Mouse (Mus musculus) heart, embryonic 10.5 days (tissue): ENCODE results near the gene Prpf3. TPM values are rescaled to one million over a fixed set of nuclear protein-coding genes. Genes with fewer than 3 reads are reported as not detected.
A peak's percentile ranks its signal among the peaks of the same experiment; 100 is the strongest.
"Not testable (repeated sequence)": the region's sequence is repeated elsewhere in the genome, so short reads cannot be mapped to it uniquely, and the experiment has no call there.

ENCODE experiments used
- DNase-seq: peaks from one replicate; pipeline ENCODE4 v3.0.0-alpha.2; 2017; ENCODE audit warnings: low spot score
- H3K27ac ChIP-seq: fragments of 300-500 bp; sonication (generic); 2 replicates; pipeline ENCODE4 v1.5.1; 2016; ENCODE audit warnings: mild to moderate bottlenecking
- H3K27me3 ChIP-seq: fragments of 300-500 bp; sonication (generic); 2 replicates; pipeline ENCODE4 v1.6.1; 2016; ENCODE audit warnings: mild to moderate bottlenecking; ENCODE audit not compliant: poor library complexity, insufficient read depth, severe bottlenecking
- H3K36me3 ChIP-seq: fragments of 300-500 bp; sonication (generic); 2 replicates; pipeline ENCODE4 v1.6.1; 2016; ENCODE audit warnings: mild to moderate bottlenecking, moderate library complexity
- H3K4me1 ChIP-seq: fragments of 300-500 bp; sonication (generic); 2 replicates; pipeline ENCODE4 v1.6.1; 2016; ENCODE audit warnings: mild to moderate bottlenecking
- H3K4me3 ChIP-seq: fragments of 300-500 bp; sonication (generic); 2 replicates; pipeline ENCODE4 v1.5.1; 2016; ENCODE audit warnings: mild to moderate bottlenecking, moderate library complexity
- H3K9me3 ChIP-seq: fragments of 300-500 bp; sonication (generic); 2 replicates; pipeline ENCODE4 v1.6.1; 2016; ENCODE audit warnings: mild to moderate bottlenecking, moderate library complexity
- WGBS: fragments of 180-500 bp; shearing (Covaris S2); methylation state at CpG from one replicate; pipeline ENCODE4 v1.1.7; 2016; 5-methylcytosine and 5-hydroxymethylcytosine counted together
- polyA plus RNA-seq: library from polyadenylated mRNA; unstranded; fragments of >200 nt; fragmentation: Nextera tagmentation; extraction: Ambion mirVana; gene quantifications from 2 replicates; pipeline ENCODE4 v1.2.1, GENCODE M21; 2016

Gene Prpf3
- 40.4 and 55.1 TPM in 2 replicates for polyA plus RNA-seq

DNA sequence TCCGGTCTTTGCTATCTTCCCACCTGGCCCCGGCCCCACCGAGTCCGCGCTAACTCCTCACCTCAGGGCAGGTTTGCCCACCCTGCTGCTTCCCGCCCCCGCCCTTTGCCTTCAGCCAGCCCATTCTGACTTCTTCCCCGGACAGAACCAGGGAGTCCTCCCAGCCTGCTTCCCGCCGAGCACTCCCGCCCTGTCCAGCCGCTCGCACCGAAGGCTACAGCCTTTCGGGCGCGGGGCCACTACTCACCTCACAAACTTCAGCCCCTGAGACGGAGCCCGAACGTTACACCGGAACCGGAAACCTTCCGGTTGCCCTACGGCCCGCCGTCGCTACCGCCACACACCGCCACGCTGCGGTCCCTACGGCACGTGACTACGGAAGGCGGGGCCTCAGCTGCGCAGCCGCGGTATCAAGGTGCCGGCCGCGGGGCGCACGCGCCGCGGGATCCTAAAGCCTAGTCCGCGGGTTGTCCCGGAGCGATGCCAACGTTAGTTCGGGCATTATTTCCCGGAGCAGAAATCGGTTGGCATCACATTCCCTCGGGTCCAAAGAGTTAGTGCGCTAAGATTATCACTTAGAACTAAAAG, at the start of gene Prpf3:
TSS of gene Prpf3 (minus strand) at position 384 of the 588 bp plus-strand sequence.
- DNase-seq = peak; percentile 96
- Histone ChIP-seq H3K4me3 (peak within 1 kb of the TSS; percentile 85), H3K27me3 (no peaks in the 10 kb centered on the region), H3K27ac (peak within 1 kb of the TSS; percentile 89), H3K36me3 (peaks cover 30% of the 10 kb centered on the region), H3K4me1 (peaks cover 10% of the 10 kb centered on the region), H3K9me3 (no peaks in the 10 kb centered on the region)
- under 1% methylated on average over 56 of the region's 56 CpGs for WGBS

DNA sequence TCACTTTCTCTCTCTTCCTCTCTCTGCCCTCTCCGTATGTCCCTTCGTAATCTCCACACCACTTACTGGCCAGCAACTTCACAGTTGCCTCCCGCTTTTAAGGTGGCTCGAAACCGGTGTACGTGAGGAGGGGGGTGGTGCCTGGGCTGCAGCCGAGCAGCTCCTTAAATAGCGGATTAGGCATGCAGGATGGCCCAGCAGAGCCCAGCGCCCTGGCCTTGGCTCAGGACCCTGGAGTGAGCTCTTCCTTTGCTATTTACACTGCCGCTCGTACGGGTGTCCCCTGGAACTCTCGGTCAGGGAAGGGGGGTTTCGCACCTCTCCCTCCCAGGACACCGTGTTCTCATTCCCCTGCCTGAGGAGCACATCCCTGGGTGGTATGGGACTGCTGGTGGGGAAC, 48.9 kb upstream of the Prpf3 start, which contains the start of gene Car14:
TSS of gene Car14 (minus strand) at position 124 of the 400 bp plus-strand sequence.
- peak within 1 kb of the TSS; percentile 88 for H3K27ac ChIP-seq
- peak within 1 kb of the TSS; percentile 65 for H3K4me3 ChIP-seq
- H3K36me3 ChIP-seq = peaks cover 6% of the 10 kb centered on the region; the same call in 1 of the 2 replicates
- DNase-seq = no peak
- H3K4me1 ChIP-seq = peaks cover 55% of the 10 kb centered on the region
- no peaks in the 10 kb centered on the region for H3K9me3 ChIP-seq
- 0% methylated on average over 15 of the region's 15 CpGs for WGBS
- H3K27me3 ChIP-seq = no peaks in the 10 kb centered on the region

DNA sequence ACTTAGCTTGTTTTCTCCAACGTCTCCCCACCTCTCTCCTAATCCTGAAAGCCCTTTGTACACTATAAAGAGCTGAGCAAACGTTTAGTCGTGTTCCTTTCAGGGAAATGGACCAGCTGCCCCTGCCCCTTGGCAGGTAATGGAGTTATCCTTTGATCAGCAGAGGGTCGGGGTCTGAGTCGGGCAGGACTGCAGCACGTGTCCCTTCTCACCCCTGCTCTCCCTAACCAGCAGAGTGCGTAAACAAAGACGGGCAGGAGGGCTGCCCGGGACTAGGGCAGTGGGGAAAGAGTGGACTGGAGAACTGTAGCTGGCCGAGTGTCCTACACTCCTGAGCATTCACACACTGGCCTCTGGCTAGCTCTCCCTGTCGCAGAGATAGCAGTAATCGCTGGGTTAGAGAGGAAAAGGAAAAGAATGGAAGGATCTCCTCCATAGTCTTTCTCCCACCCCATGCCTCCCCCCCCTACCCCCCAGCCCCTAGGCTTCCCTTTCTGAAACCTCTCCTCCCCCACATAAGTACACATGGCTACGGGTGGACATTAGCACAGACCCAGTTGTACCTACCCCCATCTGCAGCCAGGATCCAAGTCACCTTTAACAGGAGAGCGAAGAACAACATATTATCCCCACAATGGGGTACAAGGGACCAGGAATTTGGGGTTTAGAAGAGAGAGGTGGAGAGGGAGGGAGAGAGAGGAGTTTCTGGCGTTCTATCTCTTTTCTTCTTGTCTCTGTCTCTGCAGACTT, 48.2 kb upstream of the Prpf3 start:
- no peak for DNase-seq
- H3K36me3 ChIP-seq = peaks cover 12% of the 10 kb centered on the region; the same call in 1 of the 2 replicates
- under 1% methylated on average over 15 of the region's 15 CpGs for WGBS
- H3K4me3 ChIP-seq = peak overlapping the region; percentile 65
- H3K4me1 ChIP-seq = peaks cover 55% of the 10 kb centered on the region
- peak overlapping the region; percentile 88 for H3K27ac ChIP-seq
- H3K27me3 ChIP-seq = no peaks in the 10 kb centered on the region
- no peaks in the 10 kb centered on the region for H3K9me3 ChIP-seq

DNA sequence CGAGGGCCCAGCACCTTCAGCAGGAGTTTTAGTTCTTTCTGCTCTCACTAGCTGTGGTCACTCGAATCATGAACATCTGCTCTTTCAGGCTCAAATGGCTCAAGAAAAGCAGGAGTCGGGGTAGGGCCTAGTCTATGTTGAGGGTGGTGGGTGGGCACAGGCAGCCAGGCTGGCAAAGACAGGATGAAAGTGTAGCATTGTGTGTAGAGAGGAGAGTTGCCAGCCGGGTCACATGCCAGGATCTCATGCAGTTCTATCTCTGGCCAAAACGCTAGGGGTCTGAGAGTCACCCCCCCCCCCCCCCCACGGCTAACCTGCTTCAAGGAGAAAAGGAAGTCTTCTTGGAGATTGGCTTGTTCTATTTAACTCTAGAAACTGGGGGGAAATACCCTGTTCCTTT, 47.0 kb upstream of the Prpf3 start:
- Histone ChIP-seq H3K27ac (peak overlapping the region; percentile 73), H3K9me3 (no peaks in the 10 kb centered on the region), H3K36me3 (peaks cover 22% of the 10 kb centered on the region), H3K4me3 (peak overlapping the region; percentile 65), H3K4me1 (peaks cover 55% of the 10 kb centered on the region), H3K27me3 (no peaks in the 10 kb centered on the region)
- 36% methylated on average over 6 of the region's 6 CpGs for WGBS
- no peak for DNase-seq

DNA sequence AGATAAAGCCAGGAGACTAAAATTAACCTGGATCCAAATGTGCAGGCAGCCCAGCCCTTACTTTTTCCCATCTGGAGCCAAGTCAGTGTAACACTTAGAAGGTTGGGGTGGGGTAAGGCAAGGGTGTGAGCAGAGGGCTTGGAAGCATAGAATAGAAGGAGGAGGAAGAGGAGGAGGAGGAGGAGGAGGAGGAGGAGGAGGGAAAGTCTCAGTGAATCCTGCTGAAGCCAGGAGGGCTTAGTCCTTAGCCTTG, 46.6 kb upstream of the Prpf3 start:
- H3K4me3 ChIP-seq = peak overlapping the region; percentile 65
- peaks cover 22% of the 10 kb centered on the region for H3K36me3 ChIP-seq
- H3K27me3 ChIP-seq = no peaks in the 10 kb centered on the region
- peaks cover 55% of the 10 kb centered on the region for H3K4me1 ChIP-seq
- no peak for DNase-seq
- no peaks in the 10 kb centered on the region for H3K9me3 ChIP-seq
- peak overlapping the region; percentile 73 for H3K27ac ChIP-seq

DNA sequence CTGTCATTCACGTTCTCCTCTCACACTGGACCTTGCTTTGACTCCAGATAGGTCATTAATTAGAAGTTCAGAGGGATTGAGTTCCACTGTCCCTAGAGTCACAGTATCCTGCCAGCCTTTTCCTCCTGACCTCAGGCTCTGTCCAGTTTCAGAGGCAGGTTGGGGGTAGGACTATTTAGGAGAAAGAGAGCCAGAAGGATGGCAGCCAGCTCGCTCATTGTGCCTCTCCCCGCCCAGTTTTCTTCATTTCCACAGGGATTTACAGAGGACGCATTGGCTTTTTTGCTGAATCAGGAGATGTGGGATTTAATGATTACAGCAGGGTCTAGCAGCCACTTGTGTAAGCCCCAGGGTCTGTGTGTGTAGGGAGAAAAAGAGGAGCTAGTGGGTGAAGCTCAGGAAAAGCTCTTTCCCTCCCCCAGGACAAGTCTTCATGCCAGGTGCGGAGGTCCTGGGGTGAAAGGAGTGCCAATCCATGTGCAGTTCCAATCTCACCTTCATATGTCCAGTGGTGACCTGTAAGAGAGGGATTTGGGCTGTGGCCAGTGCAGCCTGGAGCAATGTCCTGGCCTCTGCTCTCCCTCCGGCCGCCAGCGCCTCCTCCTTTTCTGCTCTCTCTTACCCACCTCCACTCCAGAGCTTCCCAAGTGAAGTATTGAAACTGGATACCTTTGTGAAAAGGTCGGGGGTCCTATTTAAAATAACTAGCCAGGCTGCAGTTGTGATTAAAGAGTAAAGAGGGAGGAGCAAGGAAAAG, 46.1 kb upstream of the Prpf3 start:
- Histone ChIP-seq H3K36me3 (peaks cover 22% of the 10 kb centered on the region), H3K4me1 (peaks cover 52% of the 10 kb centered on the region), H3K27me3 (no peaks in the 10 kb centered on the region), H3K27ac (peak overlapping the region; percentile 73), H3K9me3 (no peaks in the 10 kb centered on the region), H3K4me3 (peak overlapping the region; percentile 65)
- 58% methylated on average over 9 of the region's 9 CpGs for WGBS
- no peak for DNase-seq

DNA sequence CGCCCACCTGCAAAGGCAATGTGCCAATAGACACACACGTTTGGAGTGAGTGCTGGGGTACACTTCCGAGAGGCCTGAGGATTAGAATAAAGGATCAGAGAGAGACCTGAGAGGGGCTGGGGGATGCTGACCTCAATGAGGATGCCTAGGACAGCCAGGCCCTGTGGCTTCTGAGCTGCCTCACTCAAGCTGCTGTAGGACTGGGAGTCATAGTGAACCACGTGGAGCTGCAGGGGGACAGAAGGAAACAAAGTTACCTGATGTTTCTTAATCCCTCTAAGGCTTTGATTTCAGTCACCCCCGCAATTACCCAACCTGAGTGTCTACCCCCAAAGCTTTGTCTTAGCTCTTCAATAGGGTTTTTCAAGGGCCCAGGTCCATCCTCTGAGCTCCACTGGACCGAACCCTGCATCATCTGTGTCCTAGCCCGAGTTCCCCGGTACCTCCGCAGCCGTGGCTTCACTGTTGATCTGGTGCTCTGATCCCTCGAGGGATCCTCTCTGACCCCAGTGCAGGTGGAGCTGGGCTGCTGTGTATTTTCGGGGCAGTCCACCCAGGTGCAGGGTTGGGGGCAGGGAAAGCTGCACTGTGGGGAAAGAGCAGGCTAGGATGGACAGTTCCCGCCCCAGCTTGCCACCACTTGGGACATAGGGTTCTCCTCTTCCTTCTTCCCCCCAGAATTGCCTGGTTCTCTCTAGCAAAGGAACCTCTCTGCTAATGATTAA, 44.3 kb upstream of the Prpf3 start:
- no peak for DNase-seq
- H3K4me3 ChIP-seq = no peak overlapping the region
- no peaks in the 10 kb centered on the region for H3K9me3 ChIP-seq
- WGBS = 76% methylated on average over 13 of the region's 13 CpGs
- no peaks in the 10 kb centered on the region for H3K27me3 ChIP-seq
- peaks cover 43% of the 10 kb centered on the region for H3K4me1 ChIP-seq
- H3K27ac ChIP-seq = no peak overlapping the region
- H3K36me3 ChIP-seq = peaks cover 27% of the 10 kb centered on the region

DNA sequence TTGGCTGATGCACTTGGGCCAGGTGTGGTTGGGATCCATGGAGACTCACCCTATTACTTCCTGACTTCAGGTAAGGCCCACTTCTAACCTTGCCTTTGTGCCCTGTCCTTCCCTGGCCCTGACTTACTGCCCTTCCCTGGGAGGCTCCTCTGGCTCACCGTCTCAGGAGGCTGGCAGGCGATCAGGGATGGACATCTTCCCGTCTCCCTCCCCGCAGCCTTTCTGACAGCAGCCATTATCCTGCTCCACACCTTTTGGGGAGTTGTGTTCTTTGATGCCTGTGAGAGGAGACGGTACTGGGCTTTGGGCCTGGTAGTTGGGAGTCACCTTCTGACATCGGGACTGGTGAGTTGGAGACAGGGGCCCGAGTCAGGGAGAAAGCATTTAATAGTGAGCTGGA, 39.8 kb upstream of the Prpf3 start:
- DNase-seq, H3K4me3 ChIP-seq, H3K27ac ChIP-seq, H3K27me3 ChIP-seq, H3K9me3 ChIP-seq: not testable (repeated sequence)
- H3K4me1 ChIP-seq = peaks cover 34% of the 10 kb centered on the region
- H3K36me3 ChIP-seq = peaks cover 23% of the 10 kb centered on the region
- 83% methylated on average over 7 of the region's 7 CpGs for WGBS

DNA sequence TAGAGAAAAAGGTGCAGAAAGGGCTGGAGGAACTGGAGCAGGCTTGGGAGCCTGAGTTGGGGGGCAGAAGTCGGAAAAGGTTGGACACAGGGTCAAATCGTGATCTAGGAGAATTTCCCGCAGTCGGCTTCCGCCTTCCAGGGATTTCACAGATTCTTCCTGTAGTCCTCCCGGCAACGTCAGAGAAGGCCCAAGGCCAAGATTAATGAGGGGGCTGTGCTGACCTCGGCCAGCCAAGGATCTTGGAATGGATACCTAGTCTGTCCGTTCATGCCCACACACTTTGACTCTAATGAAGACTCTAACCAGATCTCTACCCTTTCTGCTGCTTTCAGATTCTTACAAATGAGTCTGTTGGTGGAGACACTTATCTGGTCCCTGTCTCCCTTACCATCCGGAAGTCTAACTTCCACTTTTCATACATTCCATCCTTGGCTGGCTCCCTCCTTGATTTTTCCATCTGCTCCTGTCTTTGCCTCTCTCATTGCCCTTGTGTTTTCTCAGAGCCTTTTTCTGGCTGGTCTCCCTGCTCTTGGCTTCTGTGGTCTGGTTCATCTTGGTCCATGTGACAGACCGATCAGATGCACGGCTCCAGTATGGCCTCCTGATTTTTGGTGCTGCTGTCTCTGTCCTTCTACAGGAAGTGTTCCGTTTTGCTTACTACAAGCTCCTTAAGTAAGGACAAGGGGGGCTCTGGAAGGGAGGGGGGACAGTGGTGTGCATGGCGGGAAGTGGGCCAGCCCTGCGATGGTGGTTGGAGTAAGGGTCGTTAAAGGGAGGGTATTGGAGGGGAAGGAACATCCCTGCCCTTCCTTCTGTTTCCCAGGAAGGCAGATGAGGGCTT, 38.9 kb upstream of the Prpf3 start:
- H3K27me3 ChIP-seq = no peaks in the 10 kb centered on the region
- peaks cover 20% of the 10 kb centered on the region for H3K36me3 ChIP-seq
- peaks cover 34% of the 10 kb centered on the region for H3K4me1 ChIP-seq
- peak overlapping the region; percentile 91 for H3K27ac ChIP-seq
- no peak for DNase-seq
- 9% methylated on average over 16 of the region's 16 CpGs for WGBS
- H3K4me3 ChIP-seq = peak overlapping the region; percentile 78
- no peaks in the 10 kb centered on the region for H3K9me3 ChIP-seq

DNA sequence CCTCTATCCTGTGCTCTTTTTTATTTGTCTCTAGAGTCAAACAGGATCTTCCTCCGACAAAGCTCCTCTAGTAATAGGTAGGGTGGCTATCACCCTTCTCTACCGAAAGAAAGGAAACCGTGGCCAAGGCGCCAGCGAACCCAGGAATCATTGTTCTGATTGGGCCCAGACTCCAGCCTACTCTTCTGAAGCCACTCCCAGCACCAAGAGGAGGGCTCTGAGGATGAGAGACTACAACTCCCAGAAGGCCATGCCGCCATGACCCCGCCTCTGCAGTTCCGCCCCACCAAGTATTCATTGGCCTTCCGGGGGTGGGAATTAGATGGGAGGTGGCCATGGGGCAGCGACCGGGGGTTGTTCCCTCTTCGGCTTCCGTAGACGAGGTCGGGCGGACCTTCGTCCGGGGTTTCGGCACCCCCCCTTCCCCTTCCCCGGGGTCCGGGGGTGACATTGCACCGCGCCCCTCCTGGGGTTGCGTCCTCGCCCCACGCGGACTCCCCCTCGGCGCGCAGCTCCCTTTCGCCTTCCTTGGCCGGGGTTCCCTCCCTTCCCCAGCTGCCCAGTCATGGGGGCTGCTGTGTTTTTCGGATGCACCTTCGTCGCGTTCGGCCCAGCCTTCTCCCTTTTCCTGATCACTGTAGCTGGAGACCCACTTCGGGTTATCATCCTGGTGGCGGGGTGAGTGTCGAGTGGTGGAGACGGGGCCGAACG, 38.1 kb upstream of the Prpf3 start, which contains the start of gene Aph1a:
TSS of gene Aph1a (plus strand) at position 364 of the 711 bp plus-strand sequence.
- peaks cover 14% of the 10 kb centered on the region for H3K36me3 ChIP-seq
- peak within 1 kb of the TSS; percentile 91 for H3K27ac ChIP-seq
- H3K27me3 ChIP-seq, H3K9me3 ChIP-seq: not testable (repeated sequence)
- H3K4me3 ChIP-seq = peak within 1 kb of the TSS; percentile 78
- peak; percentile 99 for DNase-seq
- under 1% methylated on average over 34 of the region's 43 CpGs for WGBS
- peaks cover 34% of the 10 kb centered on the region for H3K4me1 ChIP-seq

DNA sequence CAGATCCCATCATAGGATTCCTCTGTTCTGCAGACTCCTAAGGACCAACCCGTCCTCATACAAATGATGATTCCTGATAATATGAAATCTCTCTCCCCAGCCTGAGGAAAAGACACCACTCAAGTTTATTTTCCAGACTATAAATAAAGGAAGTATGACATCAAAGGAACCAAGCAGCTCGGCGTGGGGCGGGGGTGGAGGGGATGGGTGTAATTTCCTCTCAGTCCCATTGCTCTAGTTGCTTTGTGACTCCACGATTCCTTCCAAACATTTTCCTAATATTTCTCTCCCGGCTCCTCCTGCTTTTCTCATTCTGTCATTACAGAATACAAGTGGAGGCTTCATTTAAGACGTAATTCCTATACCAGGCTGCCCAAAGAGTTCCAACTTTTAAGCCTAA, 37.4 kb upstream of the Prpf3 start:
- peaks cover 34% of the 10 kb centered on the region for H3K4me1 ChIP-seq

More for the DNA sequence above, 37.4 kb upstream of the Prpf3 start:
- no peaks in the 10 kb centered on the region for H3K27me3 ChIP-seq
- peaks cover 8% of the 10 kb centered on the region for H3K36me3 ChIP-seq
- no peaks in the 10 kb centered on the region for H3K9me3 ChIP-seq
- peak overlapping the region; percentile 78 for H3K4me3 ChIP-seq
- 19% methylated on average over 7 of the region's 7 CpGs for WGBS
- peak overlapping the region; percentile 87 for H3K27ac ChIP-seq
- DNase-seq = no peak
